Mouse (Mus musculus) heart, postnatal 4 days (tissue): Measurements from ENCODE around the gene Man2b1. TPM values are rescaled to one million over a fixed set of nuclear protein-coding genes. Genes with fewer than 3 reads are reported as not detected.
"Not testable (repeated sequence)": the region's sequence is repeated elsewhere in the genome, so short reads cannot be mapped to it uniquely, and the experiment has no call there.

Experiments used
- DNase-seq: peaks from one replicate; pipeline ENCODE4 v3.0.0; 2021
- total RNA-seq, 2 experiments: library from RNA; stranded (reverse); gene quantifications; 2 replicates each; pipeline ENCODE4 v1.2.3; 2021

Gene Man2b1
- total RNA-seq, 2 experiments from 2014 or later: 26.5 to 29.9 TPM

DNA sequence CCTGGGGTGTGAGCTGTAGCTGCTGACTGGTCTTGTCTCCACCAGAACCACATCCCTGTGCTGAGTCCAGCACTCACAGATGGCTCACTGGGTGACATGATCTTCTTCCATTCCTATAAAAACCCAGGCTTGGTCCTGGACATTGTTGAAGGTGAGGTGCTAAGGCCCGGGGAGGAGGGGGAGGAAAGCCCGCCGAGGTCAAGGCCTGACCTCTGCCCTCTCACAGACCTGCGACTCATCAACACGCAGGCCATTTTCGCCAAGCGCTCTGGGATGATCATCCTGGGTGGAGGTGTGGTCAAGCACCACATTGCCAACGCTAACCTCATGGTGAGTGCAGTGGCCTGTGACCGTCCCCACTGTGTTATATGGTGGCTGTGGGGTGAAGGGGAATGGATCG is 8.9 kb upstream of the Man2b1 start:
- DNase-seq: no peak

DNA sequence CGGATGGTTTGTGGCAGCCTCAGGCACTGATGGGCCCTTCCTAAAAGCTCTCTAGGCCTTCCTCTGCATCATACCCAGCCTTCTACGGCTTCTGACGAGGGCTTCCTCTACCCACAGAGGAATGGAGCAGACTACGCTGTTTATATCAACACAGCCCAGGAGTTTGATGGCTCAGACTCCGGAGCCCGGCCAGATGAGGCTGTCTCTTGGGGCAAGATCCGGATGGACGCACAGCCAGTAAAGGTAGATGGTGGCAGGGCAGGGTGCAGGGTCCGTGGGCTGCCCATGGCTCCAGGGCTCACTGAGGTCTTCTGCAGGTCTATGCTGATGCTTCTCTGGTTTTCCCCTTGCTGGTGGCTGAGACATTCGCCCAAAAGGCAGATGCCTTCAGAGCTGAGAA is 8.5 kb upstream of the Man2b1 start:
- DNase-seq: no peak

DNA sequence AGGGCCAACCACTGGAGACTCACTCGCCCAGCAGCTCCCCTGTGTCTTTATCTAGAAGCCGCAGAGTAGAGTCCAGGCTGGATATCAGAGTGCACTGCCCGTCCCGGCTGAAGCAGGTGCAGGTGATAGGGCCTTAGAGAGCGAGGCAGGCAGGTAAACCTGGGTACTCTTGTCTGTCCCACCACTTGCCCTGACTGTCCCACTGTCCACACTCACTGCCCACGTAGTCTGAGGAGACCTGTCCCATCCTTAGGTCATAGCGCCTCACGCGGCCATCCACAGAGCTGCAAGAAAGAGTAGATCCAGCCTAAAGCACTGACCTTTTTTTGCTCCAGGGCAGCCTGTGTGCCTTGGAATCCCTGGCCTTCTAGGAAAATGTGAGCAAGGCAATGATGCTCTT is 7.1 kb upstream of the Man2b1 start:
- peak; percentile 60 for DNase-seq

DNA sequence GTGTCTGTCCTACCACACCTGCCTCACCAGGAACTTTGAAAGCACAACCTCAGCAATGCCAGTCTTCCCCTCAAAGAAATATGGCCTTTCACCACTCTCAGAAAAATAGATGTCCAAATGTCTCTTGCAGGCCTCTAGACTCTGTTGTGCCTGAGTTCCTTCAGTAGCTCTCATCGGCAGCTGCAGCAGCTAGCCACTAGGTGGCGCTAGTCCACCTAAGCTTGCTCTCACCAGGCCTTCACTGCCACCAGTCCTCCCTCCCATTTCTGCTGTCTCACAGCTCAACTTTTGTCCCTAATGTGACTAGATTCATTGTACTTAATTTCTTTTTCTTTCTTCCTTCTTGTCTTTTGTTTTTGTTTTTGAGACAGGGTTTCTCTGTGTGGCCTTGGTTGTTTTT is 6.1 kb upstream of the Man2b1 start:
- peak; percentile 85 for DNase-seq

DNA sequence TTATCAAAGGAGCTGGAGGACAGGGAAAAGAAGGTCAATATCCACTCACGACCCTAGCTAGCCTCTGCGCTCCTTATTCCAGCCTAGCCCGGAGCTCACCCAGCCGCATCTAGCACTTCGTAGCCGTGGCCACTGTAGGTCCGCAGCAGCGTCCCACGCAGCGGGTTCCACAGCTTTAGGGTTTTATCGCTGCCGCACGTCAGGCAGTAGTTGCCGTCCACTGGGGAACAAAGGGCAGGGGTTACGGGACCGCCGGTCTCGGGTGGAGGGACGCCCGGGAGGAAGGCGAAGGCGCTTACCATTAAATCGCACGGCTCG is 2.9 kb upstream of the Man2b1 start:
- DNase-seq: no peak

DNA sequence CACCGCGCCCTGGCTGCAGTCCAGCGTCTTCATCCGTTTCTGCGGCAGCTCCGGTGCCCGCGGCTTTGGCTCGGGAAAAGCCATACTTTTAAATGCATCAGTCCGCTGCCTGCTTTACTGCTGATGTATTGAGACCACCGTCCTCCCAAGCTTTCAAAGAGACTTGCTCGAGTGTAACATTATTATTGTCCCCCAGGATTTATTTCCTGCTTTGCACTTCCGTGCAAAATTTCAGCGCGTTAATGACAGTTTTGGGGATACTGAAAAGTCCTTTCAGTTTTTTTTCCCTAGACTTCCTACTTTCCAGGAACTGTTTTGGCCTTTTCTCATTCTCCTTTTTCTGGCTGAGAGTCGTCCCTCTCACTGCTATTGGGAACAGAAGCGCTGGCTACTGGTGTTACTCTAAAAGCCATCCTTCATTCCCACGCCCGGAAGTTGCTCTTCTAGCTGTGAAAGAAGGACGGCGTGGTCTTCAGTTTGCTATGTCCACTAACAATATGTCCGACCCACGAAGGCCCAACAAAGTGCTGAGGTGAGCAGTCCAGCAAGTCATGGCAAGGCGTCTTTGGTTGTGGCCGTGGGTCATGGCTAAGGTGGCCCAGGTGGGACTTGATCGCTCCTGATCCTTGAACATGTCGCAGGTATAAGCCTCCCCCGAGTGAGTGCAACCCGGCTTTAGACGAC is 2.4 kb upstream of the Man2b1 start, which contains the start of gene Wdr83os:
Gene Wdr83os (plus strand): TSS at position 209 of the 684 bp plus-strand sequence.
- DNase-seq: peak; percentile 68

DNA sequence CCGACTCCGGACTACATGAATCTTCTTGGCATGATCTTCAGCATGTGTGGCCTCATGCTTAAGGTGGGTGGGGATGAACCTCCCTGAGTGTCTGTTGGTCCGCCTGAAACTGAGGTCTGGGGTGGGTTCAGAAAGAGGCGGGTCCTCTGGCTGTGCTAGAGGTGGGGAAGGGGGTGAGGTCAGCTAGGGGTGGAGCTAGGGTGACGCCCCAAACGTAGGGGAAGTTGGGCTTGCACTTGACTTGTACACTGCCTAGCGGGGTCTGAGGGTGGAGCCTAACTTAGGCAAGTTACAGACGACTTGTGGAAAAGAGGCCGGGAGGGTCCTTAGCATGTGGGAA is 1.9 kb upstream of the Man2b1 start, which contains the start of gene Wdr83:
Gene Wdr83 (minus strand): TSS at position 91 of the 340 bp plus-strand sequence.
- peak; percentile 50 for DNase-seq

DNA sequence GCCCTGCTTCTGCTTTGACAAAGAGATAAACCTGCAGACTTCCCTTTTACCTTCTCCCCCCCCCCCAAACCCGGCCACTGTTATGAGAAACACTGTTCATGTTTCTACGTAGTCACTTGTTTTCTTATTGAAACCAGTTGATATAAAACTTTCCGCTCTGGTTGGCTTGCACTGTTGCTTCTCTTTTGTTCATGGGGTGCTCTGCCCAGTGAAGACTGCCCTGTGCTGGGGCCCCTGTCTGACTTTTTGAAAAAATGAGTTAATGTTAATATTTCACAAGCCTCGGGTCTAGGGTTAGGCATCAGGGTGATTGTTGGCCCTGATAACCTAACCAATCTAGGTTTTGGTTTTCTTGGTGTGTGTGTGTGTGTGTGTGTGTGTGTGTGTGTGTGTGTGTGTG is 901 bp upstream of the Man2b1 start:
- DNase-seq: not testable (repeated sequence)

DNA sequence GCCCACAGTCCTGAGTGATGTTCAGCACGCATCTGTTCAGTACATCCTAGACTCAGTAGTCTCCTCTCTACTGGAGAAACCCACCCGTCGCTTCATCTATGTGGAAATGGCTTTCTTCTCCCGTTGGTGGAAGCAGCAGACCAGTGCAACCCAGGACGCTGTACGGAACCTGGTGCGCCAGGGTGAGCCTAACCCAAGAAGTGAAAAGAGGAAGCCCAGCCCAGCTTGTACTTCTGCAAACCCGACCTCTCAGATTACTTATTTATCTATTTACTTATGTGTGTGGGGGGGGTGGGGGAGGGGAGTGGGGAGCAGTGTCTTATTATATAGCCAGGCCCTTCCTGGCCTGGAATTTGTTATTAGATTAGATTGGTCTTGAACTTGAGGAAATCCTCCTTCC is 1.6 kb downstream of the Man2b1 start:
- no peak for DNase-seq

DNA sequence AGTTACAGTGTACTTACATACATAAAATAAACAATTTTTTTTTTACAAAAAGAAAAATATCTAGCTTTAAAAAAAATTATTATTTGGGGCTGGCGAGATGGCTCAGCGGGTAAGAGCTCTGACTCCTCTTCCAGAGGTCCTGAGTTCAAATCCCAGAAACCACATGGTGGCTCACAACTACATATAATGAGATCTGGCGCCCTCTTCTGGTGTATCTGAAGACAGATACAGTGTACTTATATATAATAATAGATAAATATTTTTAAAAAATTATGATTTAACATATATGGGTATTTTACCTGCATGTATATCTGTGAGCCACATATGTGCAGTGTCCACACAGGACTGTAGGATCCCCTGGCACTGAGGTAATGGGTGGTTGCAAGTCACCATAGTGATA is 3.2 kb downstream of the Man2b1 start:
- no peak for DNase-seq

DNA sequence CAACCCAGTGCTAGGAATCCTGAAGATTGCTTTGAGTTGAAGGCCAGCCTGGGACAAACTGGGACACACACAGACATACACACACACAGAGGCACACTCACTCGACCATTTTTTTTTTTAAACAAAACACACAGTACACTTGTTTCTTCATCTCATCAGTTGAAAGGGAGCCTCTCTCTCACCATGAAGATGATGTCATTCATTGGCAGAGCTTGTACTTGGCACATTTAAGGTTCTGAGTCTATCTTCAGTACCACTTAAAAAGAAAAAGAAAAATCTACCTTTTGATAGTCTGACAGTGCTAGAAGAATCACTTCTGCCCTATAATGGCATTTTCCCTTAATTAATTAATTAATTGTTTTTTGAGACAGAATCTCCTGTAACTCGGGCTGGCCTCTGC is 5.7 kb downstream of the Man2b1 start:
- DNase-seq: no peak

DNA sequence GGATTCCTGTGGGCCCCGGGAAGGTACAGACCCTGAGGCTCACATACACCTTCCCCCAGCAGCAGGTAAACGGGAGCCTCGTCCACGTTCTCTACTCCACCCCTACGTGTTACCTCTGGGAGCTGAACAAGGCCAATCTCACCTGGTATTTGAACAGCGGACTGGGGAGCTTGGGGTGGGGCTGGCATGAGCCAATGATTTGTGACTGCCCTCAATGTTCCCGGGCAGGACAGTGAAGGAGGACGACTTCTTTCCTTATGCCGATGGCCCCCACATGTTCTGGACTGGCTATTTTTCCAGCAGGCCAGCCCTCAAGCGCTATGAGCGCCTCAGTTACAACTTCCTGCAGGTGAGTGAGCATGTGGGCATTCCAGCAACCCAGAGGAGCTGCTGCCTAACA is 7.8 kb downstream of the Man2b1 start:
- no peak for DNase-seq

DNA sequence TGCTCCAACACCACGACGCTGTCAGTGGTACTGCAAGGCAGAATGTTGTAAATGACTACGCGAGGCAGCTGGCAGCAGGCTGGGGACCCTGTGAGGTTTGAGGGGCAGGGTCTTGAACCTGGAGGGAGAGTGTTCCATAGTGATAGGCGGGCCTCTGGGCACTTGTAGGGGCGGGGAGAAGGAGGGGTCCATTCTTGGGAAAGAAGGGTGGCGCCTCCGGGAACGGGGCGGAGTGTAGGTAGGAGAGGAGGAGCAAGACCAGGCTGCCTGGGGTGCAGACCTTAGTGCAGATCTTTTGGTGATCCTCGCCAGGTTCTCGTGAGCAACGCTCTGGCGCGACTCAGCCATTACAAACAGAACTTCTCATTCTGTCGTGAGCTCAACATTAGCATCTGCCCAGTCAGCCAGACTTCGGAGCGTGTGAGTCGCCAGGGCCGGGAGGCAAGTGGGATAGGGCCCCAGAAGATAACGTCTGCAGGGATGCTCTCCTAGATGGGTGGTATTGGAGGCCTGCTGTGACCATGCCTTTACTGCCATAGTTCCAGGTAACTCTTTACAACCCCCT is 8.5 kb downstream of the Man2b1 start:
- DNase-seq: no peak

DNA sequence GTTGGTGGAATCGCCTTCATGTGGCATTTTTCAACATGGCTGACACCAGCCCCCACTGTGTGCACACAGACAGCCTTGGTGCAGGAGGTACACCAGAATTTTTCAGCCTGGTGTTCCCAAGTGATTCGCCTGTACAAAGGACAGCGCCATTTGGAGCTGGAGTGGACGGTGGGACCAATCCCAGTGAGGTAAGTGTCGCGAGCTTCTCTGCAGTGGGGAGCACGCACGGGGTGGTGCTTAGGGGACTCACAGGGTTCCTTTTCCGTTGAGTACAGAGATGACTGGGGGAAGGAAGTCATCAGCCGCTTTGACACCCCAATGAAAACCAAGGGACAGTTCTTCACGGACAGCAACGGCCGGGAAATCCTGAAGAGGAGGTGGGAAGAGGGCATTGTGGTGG is 12.0 kb downstream of the Man2b1 start:
- no peak for DNase-seq

DNA sequence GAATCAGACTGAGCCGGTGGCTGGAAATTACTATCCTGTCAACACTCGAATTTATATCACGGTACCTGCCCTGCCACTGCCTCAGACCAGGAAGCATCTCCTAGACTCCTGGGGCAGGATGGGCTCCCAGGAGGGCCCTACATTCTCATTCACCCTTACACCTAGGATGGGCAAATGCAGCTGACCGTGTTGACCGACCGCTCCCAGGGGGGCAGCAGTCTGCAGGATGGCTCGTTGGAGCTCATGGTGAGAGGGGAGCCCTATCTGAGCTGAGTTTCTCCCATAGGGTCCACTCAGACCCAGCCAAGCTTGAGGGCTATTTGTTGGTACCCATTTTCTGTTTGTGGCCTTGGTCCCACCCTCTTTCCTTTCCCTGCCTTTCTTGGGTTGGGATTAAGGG is 12.5 kb downstream of the Man2b1 start:
- DNase-seq: no peak

DNA sequence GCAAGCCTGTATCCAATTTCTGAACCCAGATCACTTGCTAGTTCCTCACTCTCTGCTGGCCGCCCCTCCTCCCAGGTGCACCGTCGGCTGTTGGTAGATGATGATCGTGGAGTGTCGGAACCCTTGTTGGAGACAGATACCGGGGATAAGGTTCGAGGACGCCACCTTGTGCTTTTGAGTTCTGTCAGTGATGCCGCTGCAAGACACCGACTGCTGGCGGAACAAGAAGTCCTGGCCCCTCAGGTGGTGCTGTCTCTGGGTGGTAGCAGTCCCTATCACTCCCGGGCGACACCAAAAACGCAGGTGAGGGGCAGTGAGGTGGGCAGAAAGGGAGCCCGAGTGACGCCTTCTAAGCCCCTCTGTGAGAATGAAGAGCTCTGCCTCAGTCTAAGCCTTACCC is 13.1 kb downstream of the Man2b1 start:
- DNase-seq: no peak

DNA sequence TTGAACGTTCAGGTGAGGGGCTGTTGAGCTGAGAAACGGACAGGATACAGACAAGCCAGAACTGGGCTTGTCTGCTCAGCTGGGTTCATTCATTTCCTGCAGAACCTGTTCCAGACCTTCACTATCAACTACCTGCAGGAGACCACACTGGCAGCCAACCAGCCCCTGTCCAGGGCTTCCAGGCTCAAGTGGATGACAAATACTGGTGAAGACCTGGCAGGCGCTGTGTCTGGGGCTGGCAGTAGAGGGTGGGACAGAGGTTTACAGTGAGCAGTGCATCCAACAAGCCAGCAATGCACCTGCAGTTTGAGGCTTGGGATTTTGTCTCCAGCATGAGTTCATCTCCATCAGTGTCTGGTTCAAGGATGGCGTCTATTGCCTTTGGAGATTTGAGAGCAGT is 13.8 kb downstream of the Man2b1 start:
- no peak for DNase-seq

DNA sequence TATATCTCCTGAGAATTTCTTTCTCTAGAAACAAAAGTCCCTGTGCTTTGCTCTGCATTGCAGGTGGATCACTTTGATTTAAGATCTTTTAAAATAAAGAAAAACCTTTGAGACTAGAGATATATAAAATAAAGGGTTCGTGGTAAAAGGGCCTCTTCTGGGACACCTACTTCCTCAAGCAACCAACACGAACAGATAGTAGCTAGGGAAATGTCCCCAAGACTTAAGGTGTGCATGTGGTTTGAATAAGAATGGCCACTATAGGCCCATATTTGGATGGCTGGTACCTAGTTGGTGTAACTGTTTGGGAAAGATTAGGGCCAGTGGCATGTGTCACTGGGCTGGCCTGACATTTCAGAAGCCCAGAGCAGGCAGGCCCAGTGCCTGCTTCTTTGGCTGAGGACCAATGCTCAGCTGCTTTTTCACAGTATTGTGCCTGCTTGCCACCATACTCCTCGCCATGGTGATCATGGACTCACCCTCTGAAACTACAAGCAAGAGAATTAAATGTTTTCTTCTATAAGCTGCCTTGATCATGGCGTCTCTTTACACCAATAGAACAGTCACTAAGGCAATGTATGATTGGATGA is 17.1 kb downstream of the Man2b1 start:
- DNase-seq: no peak

DNA sequence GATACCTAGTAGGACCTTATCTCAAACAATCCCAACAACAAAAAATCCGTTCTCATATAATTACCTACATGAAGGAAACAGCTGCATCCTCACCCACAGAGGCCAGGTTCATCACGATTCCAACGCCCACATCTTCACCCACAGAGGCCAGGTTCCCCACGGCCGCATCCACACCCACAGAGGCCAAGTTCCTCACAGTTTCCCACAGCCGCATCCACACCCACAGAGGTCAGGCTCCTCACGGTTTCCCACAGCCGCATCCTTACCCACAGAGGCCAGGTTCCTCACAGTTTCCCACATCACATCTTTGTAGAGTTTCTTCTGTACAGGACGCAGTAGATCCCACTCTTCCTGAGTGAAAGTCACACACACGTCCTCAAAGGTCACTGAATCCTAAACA is 30.2 kb downstream of the Man2b1 start:
- DNase-seq: no peak

DNA sequence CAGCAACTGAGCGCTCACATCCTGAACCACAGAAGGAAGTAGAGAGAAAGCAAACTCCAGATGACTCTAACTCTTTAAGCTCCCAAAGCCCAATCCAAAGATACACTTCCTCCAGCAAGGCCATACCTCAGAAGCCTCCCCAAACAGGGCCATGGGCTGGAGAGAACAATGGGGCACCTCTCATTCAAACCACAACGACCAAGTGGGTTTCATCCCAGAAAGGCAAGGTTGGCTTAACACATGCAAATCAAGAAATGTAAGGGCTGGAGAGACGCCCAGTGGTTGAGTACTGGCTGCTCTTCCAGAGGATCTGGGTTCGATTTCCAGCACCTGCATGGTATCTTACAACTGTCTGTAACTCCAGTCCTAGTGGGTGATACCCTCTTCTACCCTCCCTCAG is 32.4 kb downstream of the Man2b1 start:
- no peak for DNase-seq

DNA sequence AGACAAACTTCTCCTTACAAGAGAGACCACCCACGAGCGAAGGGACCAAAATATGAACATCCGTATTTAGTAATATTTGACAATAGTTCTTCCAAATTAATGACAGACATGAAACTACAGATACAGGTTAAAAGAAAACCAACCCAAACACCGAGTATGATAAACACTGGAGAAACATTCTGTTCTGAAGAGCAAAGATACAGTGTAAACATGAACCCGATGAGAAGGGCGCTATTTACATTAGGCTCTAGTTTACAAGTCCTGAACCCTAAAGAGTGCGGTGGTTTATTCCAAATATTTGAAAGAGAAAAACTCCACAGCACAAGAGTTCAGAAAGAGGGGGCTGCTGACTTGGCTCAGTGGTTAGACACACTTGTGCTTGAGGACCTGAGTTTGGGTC is 33.9 kb downstream of the Man2b1 start:
- DNase-seq: no peak

DNA sequence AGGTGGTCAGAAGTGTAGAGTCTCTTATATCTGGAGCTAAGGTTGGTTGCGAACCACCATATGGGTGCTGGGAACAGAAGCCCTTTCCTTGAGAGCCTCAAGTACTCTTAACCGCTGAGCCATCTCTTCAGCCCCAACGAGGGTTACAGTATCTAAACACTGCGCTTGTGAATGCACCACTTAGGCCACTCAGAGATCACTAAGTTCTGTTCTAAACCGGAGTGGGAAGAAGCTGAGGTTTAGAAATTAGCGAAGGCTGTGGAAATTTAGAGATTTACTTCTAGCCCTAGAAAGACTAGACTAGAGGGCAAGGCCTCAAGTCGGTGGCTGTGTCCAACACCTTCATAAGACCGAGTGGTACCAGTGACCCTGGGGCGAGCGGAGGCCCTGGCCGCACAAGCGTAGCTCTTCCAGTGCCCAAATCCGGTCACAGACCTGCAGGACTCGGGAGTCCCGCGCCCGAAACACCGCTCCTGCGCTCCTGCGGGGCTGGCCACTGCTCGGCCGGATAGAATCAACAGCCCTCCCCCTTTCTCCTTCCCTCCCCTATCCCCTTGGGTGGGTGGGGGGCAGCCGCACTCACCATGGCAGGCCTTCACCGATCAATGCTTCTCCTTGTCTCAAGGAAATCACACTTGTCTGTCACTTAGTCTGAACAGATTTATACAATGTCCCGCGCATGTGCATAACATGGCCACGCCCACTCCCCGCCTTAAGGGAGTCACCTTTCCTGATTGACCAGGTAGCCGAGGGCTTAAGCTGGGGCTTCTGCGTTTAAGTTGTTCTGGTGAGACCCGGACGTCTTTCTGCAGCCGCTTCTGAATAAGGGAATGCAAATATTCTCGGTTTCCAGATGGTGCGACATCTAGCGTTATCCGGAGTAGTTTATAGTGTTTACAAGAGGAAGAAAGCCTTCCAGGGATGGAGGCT is 36.2 kb downstream of the Man2b1 start:
- peak; percentile 78 for DNase-seq

DNA sequence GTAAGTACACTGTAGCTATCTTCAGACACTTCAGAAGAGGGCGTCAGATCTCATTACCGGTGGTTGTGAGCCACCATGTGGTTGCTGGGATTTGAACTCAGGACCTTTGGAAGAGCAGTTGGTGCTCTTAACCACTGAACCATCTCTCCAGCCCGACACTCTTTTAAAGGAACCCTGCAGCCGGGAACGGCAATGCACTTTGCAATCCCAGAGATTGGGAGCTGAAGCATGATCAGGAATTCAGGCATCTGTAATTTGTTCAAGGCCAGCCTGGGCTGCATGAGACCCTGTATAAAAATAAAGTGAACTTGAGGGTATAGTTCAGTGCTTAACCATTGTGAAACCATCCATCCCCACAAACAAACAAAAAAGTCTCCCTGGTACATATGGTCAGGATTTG is 37.2 kb downstream of the Man2b1 start:
- not testable (repeated sequence) for DNase-seq
